In genomic region chr16:11202571-11203554, GRCm38 (mm10) we compare ENCODE assay signal across 7 mouse cellular contexts. TPM values are rescaled to one million over a fixed set of nuclear protein-coding genes. Genes with fewer than 3 reads are reported as not detected.
A peak's percentile ranks its signal among the peaks of the same experiment; 100 is the strongest.
DNase-seq lines count a peak whose midpoint lies in the region; ATAC-seq lines count a peak whose summit lies in the region.

Gene Rsl1d1, minus strand, starts transcription at chr16:11203331.

- peak within 1 kb of the TSS; percentile 90 for H3K4me2 ChIP-seq in intestine, embryonic 16.5 days (ENCODE audit: low read depth, low read length)
- peak within 1 kb of the TSS; percentile 89 for H3K4me2 ChIP-seq in midbrain, embryonic 11.5 days

- peak within 1 kb of the TSS; percentile 78 for H3K27ac ChIP-seq in intestine, embryonic 16.5 days (ENCODE audit: low read length)
- peak within 1 kb of the TSS; percentile 40; the same call in 1 of the 2 replicates for H3K27ac ChIP-seq in midbrain, embryonic 11.5 days (ENCODE audit: low read depth, low read length)

- H3K9me3 ChIP-seq in intestine, embryonic 16.5 days (ENCODE audit: control insufficient read depth, low read length) = no peaks in the 10 kb centered on the region
- H3K9me3 ChIP-seq in midbrain, embryonic 11.5 days (ENCODE audit: control insufficient read depth, low read length) = no peaks in the 10 kb centered on the region

- H3K9ac ChIP-seq in intestine, embryonic 16.5 days (ENCODE audit: low read depth, low read length) = peak within 1 kb of the TSS; percentile 78
- H3K9ac ChIP-seq in midbrain, embryonic 11.5 days (ENCODE audit: low read length) = peak within 1 kb of the TSS; percentile 84

- ATAC-seq in intestine, embryonic 16.5 days = peak; percentile 99
- peak; percentile 99 for ATAC-seq in midbrain, embryonic 11.5 days (ENCODE audit: low FRiP score)

- no peaks in the 10 kb centered on the region for H3K27me3 ChIP-seq in intestine, embryonic 16.5 days (replicated peaks; ENCODE audit: control insufficient read depth, insufficient read depth, low read length)
- H3K27me3 ChIP-seq in midbrain, embryonic 11.5 days (ENCODE audit: control insufficient read depth, insufficient read depth, low read length) = no peaks in the 10 kb centered on the region

- peak within 1 kb of the TSS; percentile 65 for H3K4me3 ChIP-seq in intestine, embryonic 16.5 days (ENCODE audit: low read length)
- H3K4me3 ChIP-seq in midbrain, embryonic 11.5 days (ENCODE audit: low read depth, low read length) = peak within 1 kb of the TSS; percentile 92

- peaks cover 10% of the 10 kb centered on the region for H3K4me1 ChIP-seq in intestine, embryonic 16.5 days (ENCODE audit: control insufficient read depth, insufficient read depth, low read length)
- peaks cover 14% of the 10 kb centered on the region for H3K4me1 ChIP-seq in midbrain, embryonic 11.5 days (ENCODE audit: control insufficient read depth, insufficient read depth, low read length)

- H3K36me3 ChIP-seq in intestine, embryonic 16.5 days (ENCODE audit: control insufficient read depth, insufficient read depth, low read length) = 0 out of 2 replicates have a peak, but pooled peaks cover 5% of the 10 kb centered on the region
- peaks cover 9% of the 10 kb centered on the region; the same call in 1 of the 2 replicates for H3K36me3 ChIP-seq in midbrain, embryonic 11.5 days (ENCODE audit: control insufficient read depth, insufficient read depth, low read length)

- WGBS in intestine, embryonic 16.5 days = under 1% methylated on average over 68 of the region's 68 CpGs
- under 1% methylated on average over 68 of the region's 68 CpGs for WGBS in midbrain, embryonic 11.5 days

- peak; percentile 93 for DNase-seq in adrenal gland, adult 2 months
- peak; percentile 93 for DNase-seq in embryo, embryonic 11.5 days (ENCODE audit: low read depth, low spot score)
- peak; percentile 83 to 86 for DNase-seq in gastrocnemius, postnatal 36 days
- peak; percentile 89 for DNase-seq in left cerebral cortex, postnatal 36 days (ENCODE audit: low spot score in 2 of 2)
- DNase-seq in midbrain, embryonic 11.5 days (ENCODE audit: low spot score, missing footprints) = peak; percentile 100
- DNase-seq in skeletal muscle tissue, adult 2 months (ENCODE audit: low read depth, low spot score) = peak; percentile 89

- intact Hi-C loops in gastrocnemius, postnatal 36 days (cut with DNase I) = loop anchor here (5.0 kb wide), 1 partner anchor 49 kb away; the partner anchor contains the start of gene Gspt1
- intact Hi-C loops in left cerebral cortex, postnatal 36 days (cut with DNase I) = loop anchor here (2.0 kb wide), 1 partner anchor 52 kb away; the partner anchor contains the start of gene Gspt1

RNA-seq across cellular contexts. Expression of gene Rsl1d1, which starts in this region (rescaled TPM):
- 10 to 100 TPM; 65.7 to 82.2 TPM for total RNA-seq in adrenal gland, adult 2 months (2021)
- 1.3 TPM in 2 replicates for polyA plus RNA-seq in adrenal gland, adult 2 months (2012; rRNA removed)
- total RNA-seq in gastrocnemius, postnatal 36 days (2021) = 10 to 100 TPM; 40.2 to 50.7 TPM
- polyA plus RNA-seq in intestine, embryonic 16.5 days (2015; fragmentation: Nextera tagmentation; extraction: Ambion mirVana) = 150 and 170 TPM in 2 replicates
- 10 to 100 TPM; 48.2 to 48.8 TPM for total RNA-seq in left cerebral cortex, postnatal 36 days (2021)
- polyA plus RNA-seq in midbrain, embryonic 11.5 days (2014; fragmentation: Nextera tagmentation; extraction: Ambion mirVana) = 276 and 303 TPM in 2 replicates

Comparison
In these comparisons a context has a peak if more than half of its experiments do, and no peak if none do; other contexts are left out.
1. Peak in every context shown above with its lines: DNase-seq, ATAC-seq, H3K4me3 ChIP-seq and H3K27ac ChIP-seq.
2. RNA of gene Rsl1d1 (polyA plus RNA-seq): 276 to 303 TPM in midbrain, embryonic 11.5 days and 150 to 170 TPM in intestine, embryonic 16.5 days; 1.3 TPM in adrenal gland, adult 2 months; every median in the first group is over 10 times any median in the second.